Mouse (Mus musculus) intestine, postnatal 0 days (tissue): ENCODE results near the gene Nutm2. TPM values are rescaled to one million over a fixed set of nuclear protein-coding genes. Genes with fewer than 3 reads are reported as not detected.
"Not testable (repeated sequence)": the region's sequence is repeated elsewhere in the genome, so short reads cannot be mapped to it uniquely, and the experiment has no call there.

ENCODE experiments used
- ATAC-seq: fragments of 200-750 bp; cut with Nextera tagmentation; 2 replicates; pipeline ENCODE4 v1.8.0; 2017; ENCODE audit warnings: mild to moderate bottlenecking, moderate TSS enrichment, moderate library complexity
- H3K27ac ChIP-seq: fragments of 300-500 bp; sonication (generic); 2 replicates; pipeline ENCODE4 v1.5.1; 2014; ENCODE audit warnings: mild to moderate bottlenecking, low read depth, low read length, moderate library complexity
- H3K27me3 ChIP-seq: fragments of 300-500 bp; sonication (generic); replicated peaks from 2 replicates; pipeline ENCODE4 v1.6.1; 2014; ENCODE audit warnings: low read length, mixed read lengths; ENCODE audit not compliant: control insufficient read depth, insufficient read depth
- H3K36me3 ChIP-seq: fragments of 300-500 bp; sonication (generic); 2 replicates; pipeline ENCODE4 v1.6.1; 2014; ENCODE audit warnings: mild to moderate bottlenecking, moderate library complexity; ENCODE audit not compliant: control insufficient read depth, insufficient read depth
- H3K4me1 ChIP-seq: fragments of 300-500 bp; sonication (generic); replicated peaks from 2 replicates; pipeline ENCODE4 v1.6.1; 2014; ENCODE audit warnings: antibody characterized with exemption, low read length, mixed read lengths; ENCODE audit not compliant: control insufficient read depth, insufficient read depth
- H3K4me2 ChIP-seq: fragments of 300-500 bp; sonication (generic); replicated peaks from 2 replicates; pipeline ENCODE4 v1.6.1; 2014; ENCODE audit warnings: low read depth, mild to moderate bottlenecking, moderate library complexity
- H3K4me3 ChIP-seq: fragments of 300-500 bp; sonication (generic); 2 replicates; pipeline ENCODE4 v1.5.1; 2014; ENCODE audit warnings: low read depth, low read length
- H3K9ac ChIP-seq: fragments of 300-500 bp; sonication (generic); 2 replicates; pipeline ENCODE4 v1.6.1; 2014; ENCODE audit warnings: mild to moderate bottlenecking, low read depth, low read length
- H3K9me3 ChIP-seq: fragments of 300-500 bp; sonication (generic); 2 replicates; pipeline ENCODE4 v1.6.1; 2016; ENCODE audit warnings: mixed run types; ENCODE audit not compliant: control insufficient read depth
- CTCF ChIP-seq: sonication (generic); IDR thresholded peaks from 2 replicates; pipeline ENCODE4 v1.5.1; 2016; ENCODE audit warnings: low read depth, mild to moderate bottlenecking, control low read depth, antibody characterized with exemption, moderate library complexity
- WGBS: fragments of 180-500 bp; shearing (Covaris S2); extraction: QIAGEN DNeasy Blood & Tissue Kit; methylation state at CpG from one replicate; pipeline ENCODE4 v1.1.7; 2014; 5-methylcytosine and 5-hydroxymethylcytosine counted together
- polyA plus RNA-seq: library from polyadenylated mRNA; unstranded; fragments of >200 nt; fragmentation: Nextera tagmentation; extraction: Ambion mirVana; gene quantifications from 2 replicates; pipeline ENCODE4 v1.2.1, GENCODE M21; 2015

Nutm2 gene
- polyA plus RNA-seq, 1 experiment from 2014 or later = not detected

GRCm38 (mm10) chr13:50443812-50444211 is 23.3 kb upstream of the Nutm2 start, which contains the start of gene Gm47429:
Gm47429 (minus strand) TSS chr13:50443912.
- Histone ChIP-seq H3K4me3 (no peak within 1 kb of the TSS), H3K9ac (no peak within 1 kb of the TSS), H3K4me1 (no peaks in the 10 kb centered on the region), H3K36me3 (no peaks in the 10 kb centered on the region), H3K9me3 (no peaks in the 10 kb centered on the region), H3K4me2 (no peak within 1 kb of the TSS), H3K27me3 (no peaks in the 10 kb centered on the region), H3K27ac (no peak within 1 kb of the TSS)
- no peak for ATAC-seq
- no peak for TF ChIP-seq CTCF
- 78% methylated on average over 2 of the region's 2 CpGs for WGBS

- Histone ChIP-seq H3K27me3 (no peaks in the 10 kb centered on the region), H3K4me2 (no peak overlapping the region), H3K4me1 (no peaks in the 10 kb centered on the region), H3K27ac (no peak overlapping the region), H3K9ac (no peak overlapping the region), H3K36me3 (no peaks in the 10 kb centered on the region), H3K9me3 (no peaks in the 10 kb centered on the region), H3K4me3 (no peak overlapping the region)
- no peak for ATAC-seq
- 64% methylated on average over 4 of the region's 4 CpGs for WGBS
- TF ChIP-seq CTCF = no peak
These were observed 21.8 kb upstream of the Nutm2 start for GRCm38 (mm10) chr13:50445261-50445660.

GRCm38 (mm10) chr13:50452266-50452665 is 14.8 kb upstream of the Nutm2 start:
- not testable (repeated sequence) for H3K9me3 ChIP-seq, H3K36me3 ChIP-seq, H3K27me3 ChIP-seq, H3K9ac ChIP-seq, H3K27ac ChIP-seq, H3K4me3 ChIP-seq, H3K4me2 ChIP-seq, ATAC-seq, H3K4me1 ChIP-seq
- 54% methylated on average over 9 of the region's 9 CpGs for WGBS

- no peaks in the 10 kb centered on the region for H3K36me3 ChIP-seq
- H3K9me3 ChIP-seq = no peaks in the 10 kb centered on the region
- no peak overlapping the region for H3K4me2 ChIP-seq
- no peaks in the 10 kb centered on the region for H3K27me3 ChIP-seq
- ATAC-seq = no peak
- no peak overlapping the region for H3K9ac ChIP-seq
- H3K4me1 ChIP-seq = no peaks in the 10 kb centered on the region
- WGBS = 35% methylated on average over 4 of the region's 4 CpGs
- H3K4me3 ChIP-seq = no peak overlapping the region
- TF ChIP-seq CTCF = no peak
- H3K27ac ChIP-seq = no peak overlapping the region
These were observed 13.7 kb upstream of the Nutm2 start for GRCm38 (mm10) chr13:50453426-50453825.

GRCm38 (mm10) chr13:50460433-50460832 is 6.7 kb upstream of the Nutm2 start:
- H3K9ac ChIP-seq, H3K4me1 ChIP-seq, H3K4me2 ChIP-seq, ATAC-seq, H3K4me3 ChIP-seq, H3K36me3 ChIP-seq, H3K27me3 ChIP-seq, H3K27ac ChIP-seq, H3K9me3 ChIP-seq: not testable (repeated sequence)
- 59% methylated on average over 2 of the region's 2 CpGs for WGBS

- Histone ChIP-seq H3K36me3 (no peaks in the 10 kb centered on the region), H3K4me1 (no peaks in the 10 kb centered on the region), H3K4me3 (peak overlapping the region; percentile 7; the same call in 1 of the 2 replicates), H3K27ac (no peak overlapping the region), H3K4me2 (peak overlapping the region; percentile 30; the same call in 1 of the 2 replicates), H3K9ac (no peak overlapping the region), H3K27me3 (no peaks in the 10 kb centered on the region), H3K9me3 (no peaks in the 10 kb centered on the region)
- no peak for ATAC-seq
- WGBS = 30% methylated on average over 27 of the region's 27 CpGs
- TF ChIP-seq CTCF = no peak
These were observed 2.2 kb upstream of the Nutm2 start for GRCm38 (mm10) chr13:50464621-50465562.

- H3K4me1 ChIP-seq, H3K27me3 ChIP-seq, H3K36me3 ChIP-seq, H3K27ac ChIP-seq, H3K4me2 ChIP-seq, ATAC-seq, H3K9me3 ChIP-seq, H3K4me3 ChIP-seq, H3K9ac ChIP-seq: not testable (repeated sequence)
These were observed 21.4 kb downstream of the Nutm2 start for GRCm38 (mm10) chr13:50488510-50488909.

GRCm38 (mm10) chr13:50510470-50511343 is 43.6 kb downstream of the Nutm2 start:
- H3K4me1 ChIP-seq, H3K4me2 ChIP-seq, ATAC-seq, H3K27me3 ChIP-seq, H3K9me3 ChIP-seq, H3K27ac ChIP-seq, H3K4me3 ChIP-seq, H3K36me3 ChIP-seq, H3K9ac ChIP-seq: not testable (repeated sequence)
- WGBS = 83% methylated on average over 9 of the region's 9 CpGs
